Mouse (Mus musculus) cerebellum, adult 11 months (tissue): ENCODE measurements around the gene Tgm7.
"Not testable (repeated sequence)": the region's sequence is repeated elsewhere in the genome, so short reads cannot be mapped to it uniquely, and the experiment has no call there.

Source experiments
- DNase-seq: peaks from one replicate; pipeline ENCODE4 v3.0.0; 2022

The Tgm7 gene

GRCm38 (mm10) chr2:121109695-121110094 lies at the start of gene Tgm7:
Gene Tgm7 (minus strand): TSS chr2:121109795.
- DNase-seq = no peak

- DNase-seq = no peak
Measured at GRCm38 (mm10) chr2:121153100-121153499, 43.5 kb upstream of the Tgm7 start.

GRCm38 (mm10) chr2:121149679-121150078 lies 40.1 kb upstream of the Tgm7 start:
- DNase-seq = no peak

GRCm38 (mm10) chr2:121142415-121142814 lies 32.8 kb upstream of the Tgm7 start:
- no peak for DNase-seq

- no peak for DNase-seq
Measured at GRCm38 (mm10) chr2:121141216-121142035, 31.8 kb upstream of the Tgm7 start.

- peak; percentile 92 for DNase-seq
Measured at GRCm38 (mm10) chr2:121140018-121140882, 30.7 kb upstream of the Tgm7 start, which contains the start of the genes Adal and Lcmt2. Gene Adal (plus strand): TSS chr2:121140428. Gene Lcmt2 (minus strand): TSS chr2:121140653.

GRCm38 (mm10) chr2:121139266-121140017 lies 29.8 kb upstream of the Tgm7 start:
- DNase-seq = peak; percentile 39

- DNase-seq = no peak
Measured at GRCm38 (mm10) chr2:121137371-121137770, 27.8 kb upstream of the Tgm7 start.

- no peak for DNase-seq
Measured at GRCm38 (mm10) chr2:121132822-121133221, 23.2 kb upstream of the Tgm7 start.

GRCm38 (mm10) chr2:121128865-121129620 lies 19.4 kb upstream of the Tgm7 start:
- no peak for DNase-seq

GRCm38 (mm10) chr2:121127536-121127935 lies 17.9 kb upstream of the Tgm7 start:
- DNase-seq = no peak

- DNase-seq = not testable (repeated sequence)
Measured at GRCm38 (mm10) chr2:121126302-121126701, 16.7 kb upstream of the Tgm7 start.

GRCm38 (mm10) chr2:121119260-121119659 lies 9.7 kb upstream of the Tgm7 start:
- no peak for DNase-seq

GRCm38 (mm10) chr2:121115418-121115817 lies 5.8 kb upstream of the Tgm7 start:
- no peak for DNase-seq

- DNase-seq = no peak
Measured at GRCm38 (mm10) chr2:121105940-121106339, 3.7 kb downstream of the Tgm7 start.

GRCm38 (mm10) chr2:121102051-121102450 lies 7.5 kb downstream of the Tgm7 start:
- peak; percentile 65 for DNase-seq

- no peak for DNase-seq
Measured at GRCm38 (mm10) chr2:121089751-121090150, 19.8 kb downstream of the Tgm7 start.

- no peak for DNase-seq
Measured at GRCm38 (mm10) chr2:121088507-121088906, 21.1 kb downstream of the Tgm7 start.

- DNase-seq = peak; percentile 47
Measured at GRCm38 (mm10) chr2:121085480-121086185, 24.0 kb downstream of the Tgm7 start, which contains the start of gene Tgm5. Gene Tgm5 (minus strand): TSS chr2:121085841.

- no peak for DNase-seq
Measured at GRCm38 (mm10) chr2:121082626-121083025, 27.0 kb downstream of the Tgm7 start.

GRCm38 (mm10) chr2:121074747-121075146 lies 34.8 kb downstream of the Tgm7 start:
- no peak for DNase-seq
